Mouse (Mus musculus): ENCODE measurements around the gene Ceacam12.
"Not testable (repeated sequence)": the region's sequence is repeated elsewhere in the genome, so short reads cannot be mapped to it uniquely, and the experiment has no call there.

The Ceacam12 gene

GRCm38 (mm10) chr7:18065629-18066028 is at the start of gene Ceacam12:
Gene Ceacam12 (plus strand): TSS chr7:18065929.
- no peak for DNase-seq

- DNase-seq = not testable (repeated sequence)
These were observed 8.1 kb downstream of the Ceacam12 start for GRCm38 (mm10) chr7:18073821-18074220.

- no peak for DNase-seq
These were observed 35.1 kb downstream of the Ceacam12 start for GRCm38 (mm10) chr7:18100785-18101184.
